Mouse (Mus musculus) limb, embryonic 14.5 days (tissue): Measurements from ENCODE around the gene Lpp. TPM values are rescaled to one million over a fixed set of nuclear protein-coding genes. Genes with fewer than 3 reads are reported as not detected.

Source experiments
- ATAC-seq: fragments of 200-750 bp; cut with Nextera tagmentation; 2 replicates; pipeline ENCODE4 v1.8.0; 2017; ENCODE audit warnings: low read depth, moderate number of reproducible peaks, moderate TSS enrichment; ENCODE audit not compliant: low FRiP score
- DNase-seq: peaks from one replicate; pipeline ENCODE4 v3.0.0-alpha.2; 2015; ENCODE audit warnings: low spot score
- H3K27ac ChIP-seq: fragments of 300-500 bp; sonication (generic); replicated peaks from 2 replicates; pipeline ENCODE4 v1.5.1; 2014; ENCODE audit warnings: low read depth, mild to moderate bottlenecking, low read length, moderate library complexity, mixed read lengths
- H3K27me3 ChIP-seq: fragments of 300-500 bp; sonication (generic); 2 replicates; pipeline ENCODE4 v1.6.1; 2014; ENCODE audit warnings: low read length, mixed read lengths; ENCODE audit not compliant: control insufficient read depth, insufficient read depth
- H3K36me3 ChIP-seq: fragments of 300-500 bp; sonication (generic); 2 replicates; pipeline ENCODE4 v1.6.1; 2014; ENCODE audit warnings: mild to moderate bottlenecking, low read length, moderate library complexity, mixed read lengths; ENCODE audit not compliant: control insufficient read depth, insufficient read depth
- H3K4me1 ChIP-seq: fragments of 300-500 bp; sonication (generic); 2 replicates; pipeline ENCODE4 v1.6.1; 2014; ENCODE audit warnings: antibody characterized with exemption, low read length, mixed read lengths; ENCODE audit not compliant: control insufficient read depth, insufficient read depth
- H3K4me2 ChIP-seq: fragments of 300-500 bp; sonication (generic); replicated peaks from 2 replicates; pipeline ENCODE4 v1.6.1; 2014; ENCODE audit warnings: low read depth, mild to moderate bottlenecking, low read length, moderate library complexity; ENCODE audit not compliant: severe bottlenecking
- H3K4me3 ChIP-seq: fragments of 300-500 bp; sonication (generic); replicated peaks from 2 replicates; pipeline ENCODE4 v1.5.1; 2014; ENCODE audit warnings: low read length
- H3K9ac ChIP-seq: fragments of 300-500 bp; sonication (generic); 2 replicates; pipeline ENCODE4 v1.6.1; 2014; ENCODE audit warnings: mild to moderate bottlenecking, low read depth, low read length, moderate library complexity; ENCODE audit not compliant: severe bottlenecking
- H3K9me3 ChIP-seq: fragments of 300-500 bp; sonication (generic); 2 replicates; pipeline ENCODE4 v1.6.1; 2016; ENCODE audit warnings: low read length; ENCODE audit not compliant: control insufficient read depth
- POLR2A ChIP-seq: fragments of 200-500 bp; IDR thresholded peaks from 2 replicates; pipeline ENCODE4 v1.8.0; 2012; ENCODE audit warnings: inconsistent platforms, mild to moderate bottlenecking, moderate library complexity, borderline replicate concordance; ENCODE audit not compliant: insufficient read depth, insufficient read length; ENCODE audit errors: extremely low read depth
- WGBS: fragments of 180-500 bp; shearing (Covaris S2); extraction: QIAGEN DNeasy Blood & Tissue Kit; methylation state at CpG from one replicate; pipeline ENCODE4 v1.1.7; 2014; 5-methylcytosine and 5-hydroxymethylcytosine counted together
- polyA plus RNA-seq, 2 experiments: library from polyadenylated mRNA; depleted of rRNA in 1 of 2; stranded (reverse) in 1 of 2; unstranded in 1 of 2; fragments of >200 nt; fragmentation: Nextera tagmentation in 1 of 2; extraction: Ambion mirVana in 1 of 2; gene quantifications; 2 replicates each; pipeline versions ENCODE4 v1.2.1 to v1.2.3; 2012 to 2014

Lpp gene
- polyA plus RNA-seq, 2 experiments, result 15.1 to 46.7 TPM

DNA sequence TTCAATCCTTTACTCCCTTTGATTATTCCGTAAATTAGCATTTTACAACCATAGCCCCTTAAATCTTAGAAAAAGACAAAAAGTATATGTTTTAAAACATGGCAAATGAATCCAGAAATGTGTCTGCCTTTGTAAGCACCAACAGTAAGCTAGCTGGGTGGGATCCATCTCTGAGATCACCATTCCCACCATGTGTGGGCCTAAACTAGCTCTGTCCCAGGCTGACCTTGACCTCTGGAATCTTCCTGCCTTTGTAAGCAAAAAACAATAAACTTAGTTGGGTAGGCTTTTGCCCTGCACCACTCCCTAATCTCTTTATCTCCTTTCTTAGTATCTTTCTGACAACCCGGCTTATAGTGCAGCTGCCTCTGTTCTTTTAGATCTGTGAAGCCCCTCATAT lies 13.2 kb downstream of the Lpp start:
- no peak overlapping the region for H3K4me2 ChIP-seq
- ATAC-seq, result no peak
- H3K36me3 ChIP-seq, result peaks cover 18% of the 10 kb centered on the region
- DNase-seq, result no peak
- no peaks in the 10 kb centered on the region for H3K27me3 ChIP-seq
- H3K4me1 ChIP-seq, result no peaks in the 10 kb centered on the region
- 96% methylated on average over 2 of the region's 2 CpGs for WGBS
- TF ChIP-seq POLR2A, result no peak
- no peak overlapping the region for H3K27ac ChIP-seq
- H3K4me3 ChIP-seq, result no peak overlapping the region
- peaks cover 4% of the 10 kb centered on the region for H3K9me3 ChIP-seq
- H3K9ac ChIP-seq, result no peak overlapping the region

DNA sequence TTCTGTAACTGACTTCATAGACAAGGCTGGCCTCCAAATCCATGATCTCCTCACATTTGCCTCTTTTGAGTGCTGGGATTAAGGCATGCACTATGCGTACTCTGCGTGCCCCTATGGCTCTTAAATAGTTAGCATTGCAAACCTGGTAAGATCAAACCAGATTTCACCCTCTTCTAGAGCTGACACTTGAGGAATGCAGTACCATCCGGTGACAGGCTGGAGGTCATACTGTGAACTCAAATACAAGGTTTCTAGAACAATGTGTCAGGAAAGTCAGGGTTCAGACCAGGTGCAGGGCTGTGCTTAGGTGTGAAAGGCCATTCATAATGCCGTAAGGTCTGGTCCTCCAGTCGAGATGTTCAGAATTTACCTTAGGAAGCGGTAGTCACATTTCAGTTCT lies 18.0 kb downstream of the Lpp start:
- no peak for ATAC-seq

DNA sequence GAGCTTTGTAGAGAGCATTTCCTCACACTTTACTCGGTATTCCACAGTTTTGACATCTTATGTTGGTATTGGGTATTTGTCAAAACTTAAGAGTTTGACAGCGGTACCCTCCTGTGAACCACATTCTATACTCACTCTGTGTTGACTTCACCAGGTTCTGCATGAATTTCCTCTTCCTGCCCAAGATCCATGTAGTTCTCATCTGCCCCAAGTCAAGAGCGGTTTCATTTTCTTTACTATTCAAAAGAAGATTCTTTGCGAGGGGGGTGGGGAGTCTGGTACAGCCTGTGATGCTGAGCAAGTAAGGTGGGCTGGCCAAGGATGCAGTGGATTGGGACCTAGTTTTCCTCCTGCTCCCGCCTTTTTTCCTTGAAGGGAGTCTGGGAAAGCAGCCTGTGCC lies 18.9 kb downstream of the Lpp start:
- WGBS, result 92% methylated on average over 5 of the region's 5 CpGs
- no peak overlapping the region for H3K9ac ChIP-seq

More for the DNA sequence above, 18.0 kb downstream of the Lpp start:
- no peak for DNase-seq
- H3K4me3 ChIP-seq, result no peak overlapping the region
- WGBS, result 88% methylated on average over 6 of the region's 6 CpGs
- H3K9me3 ChIP-seq, result peaks cover 4% of the 10 kb centered on the region; the same call in 1 of the 2 replicates
- no peaks in the 10 kb centered on the region for H3K27me3 ChIP-seq
- peaks cover 14% of the 10 kb centered on the region for H3K36me3 ChIP-seq
- no peak overlapping the region for H3K27ac ChIP-seq
- TF ChIP-seq POLR2A, result no peak
- H3K4me1 ChIP-seq, result no peaks in the 10 kb centered on the region
- no peak overlapping the region for H3K9ac ChIP-seq
- H3K4me2 ChIP-seq, result no peak overlapping the region

DNA sequence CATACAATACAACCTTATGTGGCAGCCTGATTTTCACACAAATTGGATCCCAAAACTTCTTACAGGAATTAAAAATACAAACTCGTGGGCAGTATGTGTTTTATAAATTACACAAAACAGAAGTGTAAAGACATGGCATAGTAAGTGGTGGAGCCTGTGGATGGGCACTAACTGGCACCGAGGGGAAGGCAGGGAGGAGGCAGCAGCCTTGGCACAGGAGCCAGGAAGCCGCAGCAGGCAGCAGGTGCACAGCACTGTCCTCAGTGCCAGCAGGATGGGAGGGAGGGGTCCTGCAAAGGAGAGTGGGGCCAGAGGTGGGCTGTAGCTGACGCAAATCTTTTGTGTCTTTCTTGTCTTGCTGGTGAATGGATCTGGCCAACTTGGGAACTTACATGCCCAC lies 19.8 kb downstream of the Lpp start:
- ATAC-seq (no peak), DNase-seq (no peak)
- H3K27me3 ChIP-seq, result no peaks in the 10 kb centered on the region
- WGBS, result 92% methylated on average over 4 of the region's 4 CpGs
- H3K4me3 ChIP-seq, result no peak overlapping the region
- H3K9me3 ChIP-seq, result no peaks in the 10 kb centered on the region
- H3K4me1 ChIP-seq, result peaks cover 8% of the 10 kb centered on the region
- peaks cover 15% of the 10 kb centered on the region for H3K36me3 ChIP-seq
- no peak for TF ChIP-seq POLR2A
- no peak overlapping the region for H3K9ac ChIP-seq
- no peak overlapping the region for H3K4me2 ChIP-seq
- H3K27ac ChIP-seq, result no peak overlapping the region

More for the DNA sequence above, 18.9 kb downstream of the Lpp start:
- no peak overlapping the region for H3K4me2 ChIP-seq
- H3K4me3 ChIP-seq, result no peak overlapping the region
- TF ChIP-seq POLR2A, result no peak
- H3K27me3 ChIP-seq, result no peaks in the 10 kb centered on the region
- no peak for DNase-seq
- no peak for ATAC-seq
- H3K27ac ChIP-seq, result no peak overlapping the region
- no peaks in the 10 kb centered on the region for H3K4me1 ChIP-seq
- peaks cover 15% of the 10 kb centered on the region for H3K36me3 ChIP-seq
- H3K9me3 ChIP-seq, result no peaks in the 10 kb centered on the region

DNA sequence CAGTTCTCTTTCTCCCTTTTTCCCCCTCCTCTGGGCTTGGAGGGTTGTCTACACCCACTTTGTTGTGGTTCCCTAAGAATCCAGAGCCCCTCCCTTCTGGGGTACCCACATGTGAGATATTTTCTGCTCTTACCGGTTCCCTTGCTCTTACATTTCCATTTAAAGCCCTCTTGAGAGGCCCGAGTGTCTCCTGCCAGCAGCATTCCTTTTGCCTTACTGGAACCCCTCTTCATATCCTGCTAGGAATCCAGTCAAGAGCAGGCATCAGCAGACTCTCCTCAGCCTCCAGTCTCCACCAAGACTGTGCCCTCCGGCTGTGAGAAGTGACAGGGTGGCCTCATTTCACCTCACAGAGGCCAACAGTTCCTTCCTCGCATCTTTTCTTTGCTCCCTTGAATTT lies 24.7 kb downstream of the Lpp start:
- Histone ChIP-seq H3K9me3 (no peaks in the 10 kb centered on the region), H3K4me3 (no peak overlapping the region), H3K27me3 (no peaks in the 10 kb centered on the region), H3K27ac (no peak overlapping the region), H3K9ac (no peak overlapping the region), H3K4me1 (peaks cover 9% of the 10 kb centered on the region), H3K4me2 (no peak overlapping the region), H3K36me3 (peaks cover 12% of the 10 kb centered on the region)
- no peak for TF ChIP-seq POLR2A
- 55% methylated on average over 4 of the region's 4 CpGs for WGBS
- DNase-seq, result no peak
- ATAC-seq, result no peak

DNA sequence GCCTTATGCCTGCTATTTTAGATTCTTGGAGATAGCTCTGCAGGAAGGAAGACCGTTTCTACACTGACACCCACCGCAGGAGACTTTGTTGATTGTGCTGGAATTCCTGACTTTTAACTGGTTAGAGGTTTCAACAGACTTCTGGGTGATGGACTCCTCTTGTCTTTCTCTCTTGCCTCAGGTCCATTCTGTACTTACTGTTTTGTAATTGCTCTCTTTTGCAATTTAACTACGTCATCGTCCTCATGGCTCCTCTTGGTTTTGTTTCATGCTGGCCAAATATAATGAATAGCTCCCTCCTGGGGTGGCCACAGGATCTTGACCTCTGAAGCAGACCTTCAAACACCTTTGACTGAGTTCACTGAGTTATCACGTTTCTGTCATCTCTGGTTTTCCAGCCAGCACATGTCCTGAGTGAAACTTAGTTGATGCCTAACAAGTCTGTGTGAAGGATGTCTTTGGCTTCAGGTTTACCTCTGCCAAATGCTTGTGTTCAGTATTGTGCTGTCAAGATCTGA lies 27.4 kb downstream of the Lpp start:
- ATAC-seq (no peak), DNase-seq (no peak)
- Histone ChIP-seq H3K4me2 (no peak overlapping the region), H3K4me3 (no peak overlapping the region), H3K4me1 (peaks cover 17% of the 10 kb centered on the region), H3K9ac (no peak overlapping the region), H3K9me3 (no peaks in the 10 kb centered on the region), H3K27me3 (no peaks in the 10 kb centered on the region), H3K27ac (no peak overlapping the region), H3K36me3 (peaks cover 7% of the 10 kb centered on the region)
- WGBS, result 67% methylated on average over 5 of the region's 5 CpGs
- TF ChIP-seq POLR2A, result no peak
